Mouse (Mus musculus): ENCODE measurements at regions not wholly inside any gene's neighbourhood (a gene's known extent, or its start where the extent isn't known, plus 50 kb on each side); places are given as distances from the start of the nearest gene placed in this dataset.

DNA sequence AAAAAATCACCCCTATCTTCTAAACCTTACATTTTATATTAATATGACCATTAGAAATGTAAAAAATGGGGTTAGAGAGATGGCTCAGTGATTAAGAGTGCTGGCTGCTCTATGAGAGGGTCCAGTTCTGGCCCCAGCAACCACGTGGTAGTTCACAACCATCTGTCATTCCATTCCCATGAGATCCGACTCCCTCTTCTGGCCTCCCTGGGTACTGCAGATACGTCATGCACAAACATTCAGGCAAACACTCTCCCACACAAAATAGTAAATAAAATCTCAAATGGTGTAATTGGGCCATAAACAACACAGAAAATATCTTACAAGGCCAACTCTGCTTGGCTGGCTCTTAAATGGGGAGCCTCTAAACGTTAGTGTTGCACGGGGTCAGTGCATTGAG is 68.4 kb upstream of the Psmd7 start:
- no peaks in the 10 kb centered on the region for H3K27me3 ChIP-seq (ENCODE audit: control insufficient read depth, insufficient read depth, low read length, poor library complexity, severe bottlenecking)
- H3K9me3 ChIP-seq (replicated peaks; ENCODE audit: control insufficient read depth, insufficient read depth, low read length, poor library complexity, severe bottlenecking), result peaks cover 4% of the 10 kb centered on the region; the same call in 1 of the 2 replicates
- no peak overlapping the region for H3K4me3 ChIP-seq (ENCODE audit: low read depth, low read length)
- no peaks in the 10 kb centered on the region for H3K4me1 ChIP-seq (ENCODE audit: control insufficient read depth, insufficient read depth, low read length)
- H3K27ac ChIP-seq (ENCODE audit: insufficient read depth, low read length), result no peak overlapping the region
- no peaks in the 10 kb centered on the region for H3K36me3 ChIP-seq (ENCODE audit: control insufficient read depth, insufficient read depth, low read length, poor library complexity, severe bottlenecking)
- H3K9ac ChIP-seq (ENCODE audit: low read depth, poor library complexity, severe bottlenecking), result no peak overlapping the region
- no peak for TF ChIP-seq POLR2A (IDR thresholded peaks at IDR 0.05; ENCODE audit: insufficient read depth, low read length)
- peak; percentile 39 for TF ChIP-seq CTCF (IDR thresholded peaks at IDR 0.05; ENCODE audit: low read depth, low read length)

DNA sequence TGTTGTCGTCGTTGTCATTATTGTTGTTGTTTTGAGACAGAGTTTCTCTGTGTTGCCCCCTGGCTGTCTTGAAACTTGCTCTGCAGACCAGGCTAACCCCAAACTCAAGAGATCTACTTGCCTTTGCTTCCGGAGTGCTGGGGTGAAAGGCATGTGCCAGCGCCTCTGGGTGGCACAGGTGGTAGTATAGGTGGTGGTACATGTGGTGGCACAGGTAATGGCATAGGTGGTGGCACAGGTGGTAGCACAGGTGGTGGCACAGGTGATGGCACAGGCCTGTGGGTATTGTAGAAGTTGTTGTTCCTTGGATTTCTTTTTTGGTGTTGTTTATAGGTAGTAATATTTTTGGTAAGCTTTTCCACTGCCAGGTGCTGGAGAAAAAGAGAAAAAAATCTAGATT is 69.5 kb upstream of the Psmd7 start:
- H3K4me3 ChIP-seq (ENCODE audit: low read depth, low read length), result no peak overlapping the region
- no peak overlapping the region for H3K9ac ChIP-seq (ENCODE audit: low read depth, poor library complexity, severe bottlenecking)
- H3K4me1 ChIP-seq (ENCODE audit: control insufficient read depth, insufficient read depth, low read length), result no peaks in the 10 kb centered on the region
- no peak overlapping the region for H3K27ac ChIP-seq (ENCODE audit: insufficient read depth, low read length)
- TF ChIP-seq CTCF (IDR thresholded peaks at IDR 0.05; ENCODE audit: low read depth, low read length), result no peak
- TF ChIP-seq EP300 (IDR thresholded peaks at IDR 0.05; ENCODE audit: insufficient read depth, low read depth, low read length), result no peak
- TF ChIP-seq POLR2A (IDR thresholded peaks at IDR 0.05; ENCODE audit: insufficient read depth, low read length), result no peak
- no peaks in the 10 kb centered on the region for H3K36me3 ChIP-seq (ENCODE audit: control insufficient read depth, insufficient read depth, low read length, poor library complexity, severe bottlenecking)
- peaks cover 4% of the 10 kb centered on the region; the same call in 1 of the 2 replicates for H3K9me3 ChIP-seq (replicated peaks; ENCODE audit: control insufficient read depth, insufficient read depth, low read length, poor library complexity, severe bottlenecking)
- H3K27me3 ChIP-seq (ENCODE audit: control insufficient read depth, insufficient read depth, low read length, poor library complexity, severe bottlenecking), result no peaks in the 10 kb centered on the region; the same call in 1 of the 2 replicates

DNA sequence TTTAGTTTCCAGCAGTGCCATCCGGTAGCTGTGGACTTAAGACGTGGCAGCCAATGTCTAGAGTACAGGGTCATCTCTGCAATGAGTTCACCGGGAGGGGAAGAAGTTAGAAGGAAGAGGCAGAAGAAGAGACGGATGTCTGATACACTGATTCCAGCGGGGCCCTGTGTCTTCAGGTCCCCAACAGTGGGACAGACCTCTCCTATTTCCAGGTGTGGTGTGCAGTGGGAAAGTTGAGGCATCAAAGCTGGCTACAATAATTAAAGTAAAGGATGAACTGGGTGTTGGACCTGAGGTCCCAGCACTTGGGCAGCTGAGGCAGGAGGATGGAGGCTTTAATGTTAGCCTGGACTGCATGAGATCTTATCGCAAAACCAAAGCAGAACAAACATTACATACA is 70.1 kb upstream of the Psmd7 start:
- H3K4me3 ChIP-seq (ENCODE audit: low read depth, low read length), result no peak overlapping the region
- peaks cover 4% of the 10 kb centered on the region; the same call in 1 of the 2 replicates for H3K9me3 ChIP-seq (replicated peaks; ENCODE audit: control insufficient read depth, insufficient read depth, low read length, poor library complexity, severe bottlenecking)
- TF ChIP-seq CTCF (IDR thresholded peaks at IDR 0.05; ENCODE audit: low read depth, low read length), result no peak
- no peak for TF ChIP-seq EP300 (IDR thresholded peaks at IDR 0.05; ENCODE audit: insufficient read depth, low read depth, low read length)
- no peak for TF ChIP-seq POLR2A (IDR thresholded peaks at IDR 0.05; ENCODE audit: insufficient read depth, low read length)
- H3K9ac ChIP-seq (ENCODE audit: low read depth, poor library complexity, severe bottlenecking), result no peak overlapping the region
- no peaks in the 10 kb centered on the region for H3K36me3 ChIP-seq (ENCODE audit: control insufficient read depth, insufficient read depth, low read length, poor library complexity, severe bottlenecking)
- no peaks in the 10 kb centered on the region; the same call in 1 of the 2 replicates for H3K27me3 ChIP-seq (ENCODE audit: control insufficient read depth, insufficient read depth, low read length, poor library complexity, severe bottlenecking)
- H3K4me1 ChIP-seq (ENCODE audit: control insufficient read depth, insufficient read depth, low read length), result no peaks in the 10 kb centered on the region
- H3K27ac ChIP-seq (ENCODE audit: insufficient read depth, low read length), result no peak overlapping the region

DNA sequence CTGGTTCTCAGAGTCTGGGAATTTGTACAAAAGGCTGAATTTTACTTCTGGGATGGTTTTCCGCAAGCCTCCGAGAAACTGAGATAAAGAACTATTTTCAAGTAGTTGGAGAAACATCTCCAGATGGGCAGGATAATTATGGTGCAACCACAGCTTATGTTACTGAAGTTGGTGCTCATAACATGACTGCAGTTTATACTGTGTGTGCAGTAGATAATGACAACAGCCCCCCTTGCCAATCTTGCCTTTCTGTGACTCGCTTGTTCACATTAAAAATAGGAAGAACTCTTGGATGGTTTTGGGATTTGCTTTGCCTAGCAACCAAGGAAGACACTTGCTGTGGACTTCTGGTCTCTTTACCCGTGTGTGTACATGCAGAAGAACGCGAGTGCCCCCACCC is 72.4 kb upstream of the Psmd7 start:
- TF ChIP-seq CTCF (IDR thresholded peaks at IDR 0.05; ENCODE audit: low read depth, low read length), result no peak
- TF ChIP-seq EP300 (IDR thresholded peaks at IDR 0.05; ENCODE audit: insufficient read depth, low read depth, low read length), result no peak
- H3K4me1 ChIP-seq (ENCODE audit: control insufficient read depth, insufficient read depth, low read length), result no peaks in the 10 kb centered on the region
- no peaks in the 10 kb centered on the region for H3K36me3 ChIP-seq (ENCODE audit: control insufficient read depth, insufficient read depth, low read length, poor library complexity, severe bottlenecking)
- peaks cover 4% of the 10 kb centered on the region; the same call in 1 of the 2 replicates for H3K9me3 ChIP-seq (replicated peaks; ENCODE audit: control insufficient read depth, insufficient read depth, low read length, poor library complexity, severe bottlenecking)
- H3K27ac ChIP-seq (ENCODE audit: insufficient read depth, low read length), result no peak overlapping the region
- no peak overlapping the region for H3K4me3 ChIP-seq (ENCODE audit: low read depth, low read length)
- no peaks in the 10 kb centered on the region; the same call in 1 of the 2 replicates for H3K27me3 ChIP-seq (ENCODE audit: control insufficient read depth, insufficient read depth, low read length, poor library complexity, severe bottlenecking)
- H3K9ac ChIP-seq (ENCODE audit: low read depth, poor library complexity, severe bottlenecking), result no peak overlapping the region

- Histone ChIP-seq H3K4me1 (ENCODE audit: control insufficient read depth, insufficient read depth, low read length) (no peaks in the 10 kb centered on the region), H3K9ac (ENCODE audit: low read depth, poor library complexity, severe bottlenecking) (no peak overlapping the region), H3K36me3 (ENCODE audit: control insufficient read depth, insufficient read depth, low read length, poor library complexity, severe bottlenecking) (no peaks in the 10 kb centered on the region), H3K27ac (ENCODE audit: insufficient read depth, low read length) (no peak overlapping the region), H3K4me3 (ENCODE audit: low read depth, low read length) (no peak overlapping the region), H3K9me3 (replicated peaks; ENCODE audit: control insufficient read depth, insufficient read depth, low read length, poor library complexity, severe bottlenecking) (no peaks in the 10 kb centered on the region), H3K27me3 (ENCODE audit: control insufficient read depth, insufficient read depth, low read length, poor library complexity, severe bottlenecking) (no peaks in the 10 kb centered on the region)
- no peak for TF ChIP-seq CTCF (IDR thresholded peaks at IDR 0.05; ENCODE audit: low read depth, low read length)
- TF ChIP-seq EP300 (IDR thresholded peaks at IDR 0.05; ENCODE audit: insufficient read depth, low read depth, low read length), result no peak
Observed at GRCm38 (mm10) chr8:107669608-107670007, 81.3 kb upstream of the Psmd7 start.

- TF ChIP-seq POLR2A (IDR thresholded peaks at IDR 0.05; ENCODE audit: insufficient read depth, low read length) (no peak), CTCF (IDR thresholded peaks at IDR 0.05; ENCODE audit: low read depth, low read length) (no peak), EP300 (IDR thresholded peaks at IDR 0.05; ENCODE audit: insufficient read depth, low read depth, low read length) (no peak)
- Histone ChIP-seq H3K4me1 (ENCODE audit: control insufficient read depth, insufficient read depth, low read length) (no peaks in the 10 kb centered on the region), H3K36me3 (ENCODE audit: control insufficient read depth, insufficient read depth, low read length, poor library complexity, severe bottlenecking) (no peaks in the 10 kb centered on the region), H3K9me3 (replicated peaks; ENCODE audit: control insufficient read depth, insufficient read depth, low read length, poor library complexity, severe bottlenecking) (no peaks in the 10 kb centered on the region), H3K27ac (ENCODE audit: insufficient read depth, low read length) (no peak overlapping the region), H3K9ac (ENCODE audit: low read depth, poor library complexity, severe bottlenecking) (no peak overlapping the region), H3K4me3 (ENCODE audit: low read depth, low read length) (no peak overlapping the region), H3K27me3 (ENCODE audit: control insufficient read depth, insufficient read depth, low read length, poor library complexity, severe bottlenecking) (peaks cover 3% of the 10 kb centered on the region; the same call in 1 of the 2 replicates)
Observed at GRCm38 (mm10) chr8:107671471-107671870, 83.2 kb upstream of the Psmd7 start.
